Mouse (Mus musculus) induced T-regulatory cell, adult 2 months (primary cell): Measurements from ENCODE around the gene Pxk.

Experiments used
- DNase-seq: peaks from one replicate; pipeline ENCODE4 v3.0.0-alpha.2; 2012; ENCODE audit warnings: low read depth

Gene Pxk

GRCm38 (mm10) chr14:8097978-8098686, at the start of gene Pxk:
TSS of gene Pxk (plus strand) at chr14:8098211.
- peak; percentile 90 for DNase-seq

GRCm38 (mm10) chr14:8049334-8049733, 48.7 kb upstream of the Pxk start:
- no peak for DNase-seq

GRCm38 (mm10) chr14:8051869-8052268, 46.1 kb upstream of the Pxk start:
- DNase-seq: no peak

GRCm38 (mm10) chr14:8052661-8053060, 45.4 kb upstream of the Pxk start:
- DNase-seq: no peak

GRCm38 (mm10) chr14:8054310-8055102, 43.5 kb upstream of the Pxk start:
- DNase-seq: no peak

- no peak for DNase-seq
Observed at GRCm38 (mm10) chr14:8056076-8056475, 41.9 kb upstream of the Pxk start.

- DNase-seq: no peak
Observed at GRCm38 (mm10) chr14:8059938-8060337, 38.1 kb upstream of the Pxk start.

GRCm38 (mm10) chr14:8062076-8062475, 35.9 kb upstream of the Pxk start:
- DNase-seq: no peak

- no peak for DNase-seq
Observed at GRCm38 (mm10) chr14:8062537-8063301, 35.3 kb upstream of the Pxk start.

GRCm38 (mm10) chr14:8063835-8064785, 33.9 kb upstream of the Pxk start:
- no peak for DNase-seq

- DNase-seq: peak; percentile 98
Observed at GRCm38 (mm10) chr14:8080165-8080679, 17.8 kb upstream of the Pxk start, which contains the start of gene Rpp14. TSS of gene Rpp14 (plus strand) at chr14:8080367.

- no peak for DNase-seq
Observed at GRCm38 (mm10) chr14:8080718-8081117, 17.3 kb upstream of the Pxk start.

GRCm38 (mm10) chr14:8082949-8083348, 15.1 kb upstream of the Pxk start:
- no peak for DNase-seq

- DNase-seq: no peak
Observed at GRCm38 (mm10) chr14:8089016-8089415, 9.0 kb upstream of the Pxk start.

- DNase-seq: peak; percentile 76
Observed at GRCm38 (mm10) chr14:8092573-8092972, 5.4 kb upstream of the Pxk start.

- DNase-seq: no peak
Observed at GRCm38 (mm10) chr14:8093427-8093826, 4.6 kb upstream of the Pxk start.

- DNase-seq: no peak
Observed at GRCm38 (mm10) chr14:8094931-8095561, 3.0 kb upstream of the Pxk start.

GRCm38 (mm10) chr14:8095562-8095950, 2.5 kb upstream of the Pxk start:
- peak; percentile 63 for DNase-seq

GRCm38 (mm10) chr14:8098687-8098995, 630 bp downstream of the Pxk start:
- peak; percentile 52 for DNase-seq

GRCm38 (mm10) chr14:8099561-8100021, 1.6 kb downstream of the Pxk start:
- peak; percentile 67 for DNase-seq

- DNase-seq: no peak
Observed at GRCm38 (mm10) chr14:8101886-8102285, 3.9 kb downstream of the Pxk start.
